Mouse (Mus musculus) brain, embryonic 14.5 days (tissue): ENCODE measurements around the gene Crabp2.

Experiments used
- CTCF ChIP-seq: fragments of 200-500 bp; IDR thresholded peaks from 2 replicates; pipeline ENCODE4 v1.5.1; 2012; ENCODE audit warnings: inconsistent platforms, mild to moderate bottlenecking, moderate library complexity, borderline replicate concordance; ENCODE audit not compliant: insufficient read depth, insufficient read length; ENCODE audit errors: extremely low read depth
- POLR2A ChIP-seq: fragments of 200-500 bp; IDR thresholded peaks from 2 replicates; pipeline ENCODE4 v1.6.1; 2012; ENCODE audit warnings: mild to moderate bottlenecking, inconsistent platforms, borderline replicate concordance; ENCODE audit not compliant: poor library complexity, insufficient read depth, insufficient read length, severe bottlenecking; ENCODE audit errors: extremely low read depth

- TF ChIP-seq CTCF (no peak), POLR2A (no peak)
These were observed 48.7 kb upstream of the Crabp2 start for GRCm38 (mm10) chr3:87899776-87900175.
